In genomic region chr10:70847341-70847882, GRCm38 (mm10) we compare ENCODE assay signal across 19 mouse cellular contexts.
DNase-seq lines count a peak whose midpoint lies in the region; ATAC-seq and TF ChIP-seq lines count a peak whose summit lies in the region.
"Had no signal": no experiment of that assay in that cellular context is flagged by ENCODE, and none has a peak within 500 bp of the region (broad histone marks: within the 10 kb centered on the region; RNA-seq: fewer than 3 reads in every experiment).

No protein-coding gene starts in this region.

- no peaks in the 10 kb centered on the region for H3K27me3 ChIP-seq in lung, embryonic 14.5 days (ENCODE audit: insufficient read depth, low read length)
- H3K27me3 ChIP-seq in heart, adult 2 months (ENCODE audit: control insufficient read depth, insufficient read depth, low read length) = no peaks in the 10 kb centered on the region
- no peaks in the 10 kb centered on the region for H3K27me3 ChIP-seq in thymus, adult 2 months (ENCODE audit: control insufficient read depth, insufficient read depth, low read length)
- H3K27me3 ChIP-seq: forebrain, embryonic 12.5 days; limb, embryonic 15.5 days; liver, embryonic 15.5 days had no signal

- H3K9ac ChIP-seq in lung, embryonic 14.5 days = no peak overlapping the region
- H3K9ac ChIP-seq in heart, adult 2 months (ENCODE audit: low read depth, low read length) = no peak overlapping the region
- H3K9ac ChIP-seq: forebrain, embryonic 12.5 days; limb, embryonic 15.5 days; liver, embryonic 15.5 days had no signal

- TF ChIP-seq EP300 in heart, adult 2 months (IDR thresholded peaks at IDR 0.05; ENCODE audit: insufficient read depth, low read depth, low read length) = no peak

- no peaks in the 10 kb centered on the region for H3K36me3 ChIP-seq in lung, embryonic 14.5 days (ENCODE audit: insufficient read depth)
- no peaks in the 10 kb centered on the region for H3K36me3 ChIP-seq in heart, adult 2 months (ENCODE audit: control insufficient read depth, insufficient read depth, low read length)
- no peaks in the 10 kb centered on the region for H3K36me3 ChIP-seq in thymus, adult 2 months (ENCODE audit: control insufficient read depth, insufficient read depth, low read length)
- H3K36me3 ChIP-seq: forebrain, embryonic 12.5 days; limb, embryonic 15.5 days; liver, embryonic 15.5 days had no signal

- 66% methylated on average over 3 of the region's 3 CpGs for WGBS in lung, embryonic 14.5 days
- 43% methylated on average over 3 of the region's 3 CpGs for WGBS in heart, adult 2 months
- 60% methylated on average over 3 of the region's 3 CpGs for WGBS in thymus, adult 2 months

- no peak for ATAC-seq in lung, embryonic 14.5 days (ENCODE audit: insufficient read depth)

- intact Hi-C loops in heart, adult 2 months (cut with DNase I) = no loop called here

- H3K27ac ChIP-seq in lung, embryonic 14.5 days (ENCODE audit: low read depth) = no peak overlapping the region
- no peak overlapping the region for H3K27ac ChIP-seq in heart, adult 2 months
- no peak overlapping the region for H3K27ac ChIP-seq in thymus, adult 2 months (ENCODE audit: control insufficient read depth, insufficient read depth, low read length)
- H3K27ac ChIP-seq: forebrain, embryonic 12.5 days; limb, embryonic 15.5 days; liver, embryonic 15.5 days had no signal

- peak; percentile 9 to 71 for DNase-seq in adrenal gland, adult (ENCODE audit: inconsistent age in 2 of 2, low spot score in 1 of 2)
- no peak for DNase-seq in adrenal gland, postnatal 4 days (ENCODE audit: low spot score in 2 of 2)
- DNase-seq in lung, embryonic 14.5 days = peak; percentile 13
- DNase-seq in lung, postnatal 25 days (ENCODE audit: low spot score) = no peak
- peak; percentile 64 for DNase-seq in Muller cell, postnatal 12 days (ENCODE audit: inconsistent ontology term)
- DNase-seq in skeletal muscle tissue, adult 2 months (ENCODE audit: low read depth, low spot score) = peak; percentile 19
- no peak for DNase-seq in heart, adult 2 months
- no peak for DNase-seq in thymus, adult 2 months
- DNase-seq: cerebellum, adult 11-12 months; cerebellum, postnatal 36 days; gastrocnemius, postnatal 36 days; kidney, adult 18-20 months; kidney, postnatal 14 days; lung, postnatal 10 days; right cerebral cortex, postnatal 25 days; thymus, postnatal 25 days had no signal

- H3K4me3 ChIP-seq in lung, embryonic 14.5 days (ENCODE audit: low read depth, low read length) = no peak overlapping the region
- no peak overlapping the region for H3K4me3 ChIP-seq in heart, adult 2 months
- H3K4me3 ChIP-seq in thymus, adult 2 months (ENCODE audit: control insufficient read depth, insufficient read depth, low read length) = no peak overlapping the region
- H3K4me3 ChIP-seq: forebrain, embryonic 12.5 days; limb, embryonic 15.5 days; liver, embryonic 15.5 days had no signal

- no peak for TF ChIP-seq POLR2A in heart, adult 2 months (IDR thresholded peaks at IDR 0.05; ENCODE audit: insufficient read depth, low read depth, low read length)
- TF ChIP-seq POLR2A in thymus, adult 2 months (IDR thresholded peaks at IDR 0.05; ENCODE audit: control insufficient read depth, extremely low read depth, insufficient read depth, low read length, poor library complexity) = no peak

- no peak for TF ChIP-seq CTCF in lung, embryonic 14.5 days (IDR thresholded peaks at IDR 0.05; ENCODE audit: low read depth)
- TF ChIP-seq CTCF in heart, adult 2 months (IDR thresholded peaks at IDR 0.05) = no peak
- TF ChIP-seq CTCF in thymus, adult 2 months (IDR thresholded peaks at IDR 0.05; ENCODE audit: borderline replicate concordance, control insufficient read depth, extremely low read depth, insufficient read depth, low read length, poor library complexity) = no peak

- H3K4me2 ChIP-seq in lung, embryonic 14.5 days = no peak overlapping the region
- H3K4me2 ChIP-seq: forebrain, embryonic 12.5 days; limb, embryonic 15.5 days; liver, embryonic 15.5 days had no signal

- no peaks in the 10 kb centered on the region for H3K79me2 ChIP-seq in heart, adult 2 months (replicated peaks; ENCODE audit: control insufficient read depth, insufficient read depth, low read length)

- no peaks in the 10 kb centered on the region for H3K4me1 ChIP-seq in lung, embryonic 14.5 days (ENCODE audit: insufficient read depth)
- H3K4me1 ChIP-seq in heart, adult 2 months (ENCODE audit: control insufficient read depth, insufficient read depth, low read length) = no peaks in the 10 kb centered on the region
- no peaks in the 10 kb centered on the region for H3K4me1 ChIP-seq in thymus, adult 2 months (replicated peaks; ENCODE audit: control insufficient read depth, insufficient read depth, low read length)
- H3K4me1 ChIP-seq: forebrain, embryonic 12.5 days; limb, embryonic 15.5 days; liver, embryonic 15.5 days had no signal

- no peaks in the 10 kb centered on the region for H3K9me3 ChIP-seq in lung, embryonic 14.5 days (ENCODE audit: low read depth, low read length)
- H3K9me3 ChIP-seq: forebrain, embryonic 12.5 days; limb, embryonic 15.5 days; liver, embryonic 15.5 days had no signal

Comparison
In these comparisons a context has a peak if more than half of its experiments do, and no peak if none do; other contexts are left out.
1. DNase-seq: peak in adrenal gland, adult (2 of 2), lung, embryonic 14.5 days (single experiment), Muller cell, postnatal 12 days (single experiment) and skeletal muscle tissue, adult 2 months (single experiment); none in adrenal gland, postnatal 4 days (0 of 2), lung, postnatal 25 days (single experiment), heart, adult 2 months (0 of 2) and thymus, adult 2 months (single experiment).